Mouse (Mus musculus) small intestine, adult 2 months (tissue): ENCODE results near the gene Rnf181.

Experiments
- CTCF ChIP-seq: fragments of 200-500 bp; IDR thresholded peaks from 2 replicates; pipeline ENCODE4 v1.5.1; 2012; ENCODE audit warnings: low read depth, mild to moderate bottlenecking, control low read depth, inconsistent platforms, low read length, moderate library complexity, mixed read lengths; ENCODE audit not compliant: insufficient replicate concordance, insufficient read length; ENCODE audit errors: extremely low read depth
- POLR2A ChIP-seq: fragments of 200-500 bp; IDR thresholded peaks from 2 replicates; pipeline ENCODE4 v1.6.1; 2012; ENCODE audit warnings: low read depth, mild to moderate bottlenecking, control low read depth, inconsistent platforms, low read length, moderate library complexity

- TF ChIP-seq POLR2A (no peak), CTCF (peak; percentile 95)
Measured at GRCm38 (mm10) chr6:72407119-72407518, 40.4 kb upstream of the Rnf181 start.
